Mouse (Mus musculus) C2C12 (cell line): ENCODE measurements around the gene Rmi2. TPM values are rescaled to one million over a fixed set of nuclear protein-coding genes. Genes with fewer than 3 reads are reported as not detected.

ENCODE experiments used
- H3K27me3 ChIP-seq: one replicate; pipeline ENCODE4 v1.6.1; 2011; ENCODE audit not compliant: control insufficient read depth, insufficient read depth, insufficient read length
- H3K36me3 ChIP-seq: one replicate; pipeline ENCODE4 v1.6.1; 2011; ENCODE audit not compliant: control insufficient read depth, insufficient read depth
- H3K4me3 ChIP-seq: one replicate; pipeline ENCODE4 v1.5.1; 2011; ENCODE audit warnings: mild to moderate bottlenecking, control low read depth; ENCODE audit not compliant: poor library complexity, insufficient read depth, severe bottlenecking
- H3K79me2 ChIP-seq: one replicate; pipeline ENCODE4 v1.6.1; 2011; ENCODE audit not compliant: control insufficient read depth, insufficient read depth
- H3K79me3 ChIP-seq: one replicate; pipeline ENCODE4 v1.6.1; 2011; ENCODE audit warnings: low read depth, control low read depth
- H3ac ChIP-seq: one replicate; pipeline ENCODE3; 2011; ENCODE audit warnings: low read depth; ENCODE audit not compliant: control insufficient read depth, insufficient read length
- CEBPB ChIP-seq: IDR thresholded peaks from one replicate; pipeline ENCODE4 v1.6.1; 2011; ENCODE audit warnings: low read depth, mild to moderate bottlenecking, control low read depth, moderate library complexity
- CTCF ChIP-seq: IDR thresholded peaks from one replicate; pipeline ENCODE4 v1.5.1; 2011; ENCODE audit not compliant: control insufficient read depth, insufficient read depth, insufficient read length
- FOSL1 ChIP-seq: IDR thresholded peaks from one replicate; pipeline ENCODE4 v1.8.0; 2011; ENCODE audit warnings: mild to moderate bottlenecking, low read length; ENCODE audit not compliant: poor library complexity, insufficient read depth, severe bottlenecking
- MAX ChIP-seq: IDR thresholded peaks from one replicate; pipeline ENCODE4 v1.6.1; 2011; ENCODE audit warnings: mild to moderate bottlenecking, control low read depth
- MYOD1 ChIP-seq: IDR thresholded peaks from one replicate; pipeline ENCODE4 v1.6.1; 2011; ENCODE audit warnings: low read depth; ENCODE audit not compliant: control insufficient read depth, insufficient read length
- MYOG ChIP-seq: IDR thresholded peaks from one replicate; pipeline ENCODE4 v1.6.1; 2011; ENCODE audit not compliant: control insufficient read depth, insufficient read length; ENCODE audit errors: extremely low read depth
- USF1 ChIP-seq: IDR thresholded peaks from one replicate; pipeline ENCODE4 v1.6.1; 2011; ENCODE audit warnings: low read depth, mild to moderate bottlenecking, control low read depth, moderate library complexity
- polyA plus RNA-seq: library from polyadenylated mRNA; unstranded; fragments of >200 nt; fragmentation: generic; extraction: Trizol; gene quantifications from one replicate; pipeline ENCODE4 v1.2.1, GENCODE M21; 2012; ENCODE audit warnings: missing spikeins

The Rmi2 gene
- polyA plus RNA-seq, 1 experiment, result 2.5 TPM

DNA sequence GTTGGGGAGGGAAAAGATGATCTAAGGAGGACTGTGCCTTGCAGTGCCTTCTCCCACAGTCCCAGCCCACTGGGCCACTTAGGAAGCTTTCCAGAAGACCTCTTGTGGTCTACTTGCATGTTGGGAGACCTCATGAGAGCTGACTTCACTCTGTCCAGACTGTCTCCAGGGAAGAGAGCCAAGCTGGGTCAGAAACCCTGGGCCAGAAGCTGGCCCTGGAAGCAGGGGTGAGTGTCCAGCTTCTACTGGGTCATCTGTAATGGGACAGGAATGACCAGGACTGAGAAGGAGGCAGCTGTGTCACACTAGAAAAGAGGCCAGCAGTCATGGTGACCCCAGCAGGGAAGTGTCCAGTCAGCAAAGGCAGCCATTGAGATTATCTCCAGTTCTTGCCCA lies 30.7 kb downstream of the Rmi2 start:
- TF ChIP-seq MYOG, result no peak
- TF ChIP-seq CEBPB, result no peak
- no peak for TF ChIP-seq MYOD1
- no peak for TF ChIP-seq CTCF
- no peak for TF ChIP-seq USF1
- TF ChIP-seq FOSL1, result no peak
- Histone ChIP-seq H3K79me2 (no peaks in the 10 kb centered on the region), H3K4me3 (no peak overlapping the region), H3ac (no peak overlapping the region), H3K27me3 (no peaks in the 10 kb centered on the region), H3K79me3 (no peaks in the 10 kb centered on the region), H3K36me3 (no peaks in the 10 kb centered on the region)

DNA sequence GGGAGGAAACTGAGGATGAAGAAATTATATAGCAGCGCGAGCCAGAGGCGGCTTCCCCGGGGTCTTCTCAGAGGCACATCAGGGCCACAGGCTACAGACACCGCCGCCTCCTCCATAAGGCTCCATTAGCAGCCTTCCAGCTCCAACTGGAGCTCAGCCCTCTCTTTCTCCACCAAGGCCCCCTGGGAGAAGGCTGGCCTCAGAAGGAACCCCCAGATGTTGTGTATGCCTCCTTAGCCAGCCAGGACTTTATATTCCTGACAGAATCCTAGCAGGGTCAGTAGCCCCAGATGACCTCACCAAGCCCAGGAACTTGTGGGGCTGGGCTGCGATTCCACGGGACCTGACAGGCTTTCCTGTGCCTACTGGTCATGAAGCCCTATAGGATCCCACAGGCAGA lies 32.0 kb downstream of the Rmi2 start:
- Histone ChIP-seq H3K79me3 (no peaks in the 10 kb centered on the region), H3K79me2 (no peaks in the 10 kb centered on the region), H3K27me3 (no peaks in the 10 kb centered on the region), H3K4me3 (no peak overlapping the region), H3K36me3 (no peaks in the 10 kb centered on the region), H3ac (no peak overlapping the region)
- TF ChIP-seq CTCF (no peak), MAX (no peak), FOSL1 (no peak), MYOG (no peak), USF1 (no peak), MYOD1 (no peak), CEBPB (no peak)

DNA sequence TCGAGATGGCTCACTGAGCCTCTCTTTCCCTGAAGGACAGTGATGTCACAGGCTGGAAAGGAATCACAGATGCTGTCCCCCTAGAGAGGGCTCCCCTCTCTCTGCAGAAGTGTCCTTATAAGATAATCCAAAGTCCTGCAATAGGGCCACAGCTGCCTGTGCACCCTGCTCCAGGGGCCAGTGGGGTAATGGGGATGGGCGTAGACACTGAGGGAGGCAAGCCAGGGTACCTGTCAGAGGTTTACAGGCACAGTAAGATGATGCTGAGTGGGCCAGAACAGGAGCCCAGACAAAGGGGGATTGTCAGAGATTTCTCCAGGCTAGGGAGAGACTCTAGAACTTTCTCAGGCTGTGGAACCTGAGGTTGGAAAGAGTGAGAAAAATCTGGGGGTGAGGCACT lies 32.6 kb downstream of the Rmi2 start:
- H3K79me2 ChIP-seq, result no peaks in the 10 kb centered on the region
- no peaks in the 10 kb centered on the region for H3K27me3 ChIP-seq
- no peak overlapping the region for H3ac ChIP-seq
- H3K79me3 ChIP-seq, result no peaks in the 10 kb centered on the region
- no peaks in the 10 kb centered on the region for H3K36me3 ChIP-seq
- H3K4me3 ChIP-seq, result no peak overlapping the region
- no peak for TF ChIP-seq MAX

DNA sequence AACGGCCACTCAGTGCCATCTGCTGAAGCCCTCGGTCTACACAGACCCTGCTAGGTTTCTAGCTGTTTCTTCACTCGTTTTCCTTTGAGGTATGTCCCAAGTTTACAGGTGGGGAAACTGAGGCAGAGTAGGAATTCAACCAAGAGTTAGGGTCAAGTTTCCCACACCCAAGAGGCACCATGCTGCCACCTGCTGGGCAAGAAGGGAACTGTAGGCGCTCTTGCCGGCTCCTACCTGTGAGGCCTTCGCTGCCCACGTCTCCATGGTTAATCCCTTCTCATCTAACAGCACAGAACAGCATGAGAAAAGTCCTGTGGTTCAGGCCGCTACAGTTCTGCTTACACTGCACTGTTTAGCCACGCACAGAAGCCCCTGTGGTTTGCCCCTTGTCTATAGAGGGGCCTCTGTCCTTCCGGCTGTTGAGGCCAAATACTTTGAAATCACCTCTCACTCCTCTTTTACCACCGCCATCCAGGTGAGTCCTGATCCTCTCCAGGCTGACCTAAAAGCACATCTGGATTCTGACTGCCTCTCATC lies 33.1 kb downstream of the Rmi2 start:
- H3K36me3 ChIP-seq, result no peaks in the 10 kb centered on the region
- no peaks in the 10 kb centered on the region for H3K79me3 ChIP-seq
- no peak overlapping the region for H3ac ChIP-seq
- no peaks in the 10 kb centered on the region for H3K27me3 ChIP-seq
- no peak overlapping the region for H3K4me3 ChIP-seq
- TF ChIP-seq MAX (no peak), CTCF (peak; percentile 70)
- no peaks in the 10 kb centered on the region for H3K79me2 ChIP-seq

DNA sequence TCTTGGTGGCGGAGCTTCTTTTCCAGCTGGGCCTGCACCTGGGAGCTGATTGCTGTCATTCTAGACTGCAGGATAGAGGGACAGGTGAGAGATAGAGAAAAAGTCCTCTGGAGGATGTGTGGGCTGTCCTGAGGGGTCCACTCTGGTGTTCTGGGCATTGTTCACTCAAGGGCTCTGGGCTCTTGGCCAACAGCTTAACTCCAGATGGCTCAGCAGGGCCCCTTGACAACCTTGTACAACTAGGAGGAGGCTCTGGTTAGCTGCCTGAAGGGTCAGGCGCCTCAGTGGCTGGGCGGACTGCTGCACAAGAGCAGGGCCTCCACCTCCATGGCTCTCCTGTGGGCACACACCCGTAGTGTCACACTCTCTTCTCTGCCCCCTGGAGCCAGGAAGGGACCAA lies 36.1 kb downstream of the Rmi2 start:
- TF ChIP-seq MYOD1, result no peak
- TF ChIP-seq FOSL1, result no peak
- TF ChIP-seq MAX, result no peak
- TF ChIP-seq CEBPB, result no peak
- TF ChIP-seq USF1, result no peak
- no peak for TF ChIP-seq CTCF
- TF ChIP-seq MYOG, result no peak
- H3K79me2 ChIP-seq, result no peaks in the 10 kb centered on the region
- no peak overlapping the region for H3ac ChIP-seq
- H3K4me3 ChIP-seq, result no peak overlapping the region
- H3K36me3 ChIP-seq, result no peaks in the 10 kb centered on the region
- H3K79me3 ChIP-seq, result no peaks in the 10 kb centered on the region
- H3K27me3 ChIP-seq, result no peaks in the 10 kb centered on the region

DNA sequence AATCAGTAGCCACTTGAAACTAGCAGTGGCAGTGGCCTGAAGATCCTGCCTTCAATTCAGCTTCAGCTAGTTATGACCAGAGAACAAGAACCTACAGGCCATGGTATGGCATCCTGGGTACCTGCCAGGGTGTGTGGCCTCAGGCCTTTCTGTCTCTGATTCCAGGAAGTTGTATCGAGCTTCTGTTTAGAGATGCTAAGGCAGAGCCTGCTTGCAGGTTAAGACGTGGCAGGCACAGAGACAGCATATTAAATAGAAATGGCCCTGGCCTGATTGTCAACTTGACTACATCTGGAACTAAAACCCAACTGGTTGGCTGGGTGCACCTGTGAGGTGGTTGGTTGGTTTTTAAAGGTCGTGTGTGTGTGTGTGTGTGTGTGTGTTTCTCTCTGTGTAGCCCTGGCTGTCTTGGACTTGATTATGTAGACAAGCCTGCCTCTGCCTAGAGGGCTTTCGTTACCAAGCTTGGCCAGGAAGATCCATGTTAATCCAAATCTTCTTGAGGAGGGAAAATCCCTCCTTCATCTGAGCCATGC lies 38.0 kb downstream of the Rmi2 start:
- H3K79me3 ChIP-seq, result no peaks in the 10 kb centered on the region
- no peak for TF ChIP-seq USF1
- no peak for TF ChIP-seq MYOD1
- no peak for TF ChIP-seq MYOG
- no peak for TF ChIP-seq CEBPB
- TF ChIP-seq FOSL1, result no peak
- no peak for TF ChIP-seq MAX
- no peak for TF ChIP-seq CTCF
- H3K79me2 ChIP-seq, result no peaks in the 10 kb centered on the region
- H3K36me3 ChIP-seq, result no peaks in the 10 kb centered on the region
- no peak overlapping the region for H3ac ChIP-seq
- H3K4me3 ChIP-seq, result no peak overlapping the region
- H3K27me3 ChIP-seq, result no peaks in the 10 kb centered on the region
